Mouse (Mus musculus): ENCODE measurements around the gene Iscu. TPM values are rescaled to one million over a fixed set of nuclear protein-coding genes. Genes with fewer than 3 reads are reported as not detected.

The Iscu gene
- polyA plus RNA-seq, 1 experiment from 2014 or later = 106 TPM

Other genes starting within 250 kb of the Iscu start
- 3.6 and 4.9 TPM in 2 replicates for gene Cmklr1, start 122.3 kb upstream of the Iscu start, polyA plus RNA-seq (2014; fragmentation: Nextera tagmentation; extraction: Ambion mirVana)
- not detected in 2 replicates for gene 1700069L16Rik, start 48.0 kb upstream of the Iscu start, polyA plus RNA-seq (2014; fragmentation: Nextera tagmentation; extraction: Ambion mirVana)
- gene Ficd, start 36.9 kb upstream of the Iscu start, polyA plus RNA-seq (2014; fragmentation: Nextera tagmentation; extraction: Ambion mirVana) = 2.2 and 4.3 TPM in 2 replicates
- gene Sart3, start 238 bp upstream of the Iscu start, polyA plus RNA-seq (2014; fragmentation: Nextera tagmentation; extraction: Ambion mirVana) = 30.0 and 53.0 TPM in 2 replicates
- 17.6 and 24.8 TPM in 2 replicates for gene Tmem119, start 27.8 kb downstream of the Iscu start, polyA plus RNA-seq (2014; fragmentation: Nextera tagmentation; extraction: Ambion mirVana)
- 1.2 and 1.4 TPM in 2 replicates for gene Selplg, start 59.9 kb downstream of the Iscu start, polyA plus RNA-seq (2014; fragmentation: Nextera tagmentation; extraction: Ambion mirVana)
- gene Coro1c, start 136.0 kb downstream of the Iscu start, polyA plus RNA-seq (2014; fragmentation: Nextera tagmentation; extraction: Ambion mirVana) = 42.1 and 108 TPM in 2 replicates
- 18.5 and 28.2 TPM in 2 replicates for gene Ssh1, start 221.1 kb downstream of the Iscu start, polyA plus RNA-seq (2014; fragmentation: Nextera tagmentation; extraction: Ambion mirVana)
- gene Dao, start 231.0 kb downstream of the Iscu start, polyA plus RNA-seq (2014; fragmentation: Nextera tagmentation; extraction: Ambion mirVana) = 6.0 and 7.7 TPM in 2 replicates

Data from kidney, embryonic 14.5 days (tissue).